ENCODE assay signal across 15 mouse cellular contexts in the genomic region with DNA sequence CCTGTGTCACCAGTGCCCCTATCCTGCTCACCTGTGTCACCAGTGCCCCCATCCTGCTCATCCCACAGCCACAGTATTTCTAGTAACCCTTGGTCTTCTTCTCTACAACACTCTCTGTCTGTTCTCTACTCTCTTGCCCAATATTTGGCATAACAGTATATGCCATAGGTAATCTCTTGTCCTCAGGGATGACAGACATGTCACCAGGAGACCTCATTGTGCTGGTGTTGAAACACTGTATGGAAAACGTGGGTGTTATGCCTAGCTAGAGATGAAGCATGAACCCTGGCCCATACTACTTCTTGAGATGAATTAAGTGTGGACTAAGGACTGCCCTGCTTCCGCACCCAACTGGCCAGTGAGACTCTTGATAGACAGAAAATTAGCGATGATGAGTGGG.
"Had no signal": no experiment of that assay in that cellular context is flagged by ENCODE, and none has a peak within 500 bp of the region (broad histone marks: within the 10 kb centered on the region; RNA-seq: fewer than 3 reads in every experiment).

No protein-coding gene starts in this region.

- H3K27me3 ChIP-seq: neural tube, embryonic 15.5 days; stomach, embryonic 15.5 days had no signal

- H3K4me1 ChIP-seq: neural tube, embryonic 15.5 days; stomach, embryonic 15.5 days had no signal

- H3K4me2 ChIP-seq: neural tube, embryonic 15.5 days; stomach, embryonic 15.5 days had no signal

- H3K4me3 ChIP-seq: neural tube, embryonic 15.5 days; stomach, embryonic 15.5 days had no signal

- H3K9ac ChIP-seq: neural tube, embryonic 15.5 days; stomach, embryonic 15.5 days had no signal

- H3K27ac ChIP-seq: neural tube, embryonic 15.5 days; stomach, embryonic 15.5 days; stomach, postnatal 0 days had no signal

- DNase-seq: retina, postnatal 1 day; right cerebral cortex, adult 18-20 months; right cerebral cortex, postnatal 14 days; right cerebral cortex, postnatal 25 days; right cerebral cortex, postnatal 4 days; spleen, adult 18-20 months; thymus, adult 18-20 months; thymus, adult 2 months; thymus, postnatal 14 days; thymus, postnatal 25 days; thymus, postnatal 36 days; thymus, postnatal 4 days had no signal

- H3K36me3 ChIP-seq: neural tube, embryonic 15.5 days; stomach, embryonic 15.5 days had no signal

- H3K9me3 ChIP-seq: neural tube, embryonic 15.5 days; stomach, embryonic 15.5 days had no signal
